Mouse (Mus musculus) heart, embryonic 14.5 days (tissue): ENCODE results near the gene Romo1. TPM values are rescaled to one million over a fixed set of nuclear protein-coding genes. Genes with fewer than 3 reads are reported as not detected.

ENCODE experiments used
- ATAC-seq: fragments of 200-750 bp; cut with Nextera tagmentation; 2 replicates; pipeline ENCODE4 v1.8.0; 2017; ENCODE audit warnings: low read depth, moderate TSS enrichment; ENCODE audit not compliant: insufficient number of reproducible peaks, insufficient read depth, low FRiP score
- H3K27ac ChIP-seq, 2 experiments: fragments of 200-500 bp in 1 of 2; fragments of 300-500 bp in 1 of 2; sonication (generic) in 1 of 2; replicated peaks in 1 of 2; 2 replicates each; pipeline ENCODE4 v1.5.1; 2012 to 2014; ENCODE audit warnings: low read depth in 2 of 2, low read length in 2 of 2, control low read depth in 1 of 2, mild to moderate bottlenecking in 1 of 2, mixed read lengths in 1 of 2; ENCODE audit not compliant: control insufficient read depth in 1 of 2, insufficient read depth in 1 of 2
- H3K27me3 ChIP-seq: fragments of 300-500 bp; sonication (generic); 2 replicates; pipeline ENCODE4 v1.6.1; 2014; ENCODE audit warnings: mild to moderate bottlenecking, low read length, control low read depth; ENCODE audit not compliant: control insufficient read depth, insufficient read depth
- H3K36me3 ChIP-seq: fragments of 300-500 bp; sonication (generic); 2 replicates; pipeline ENCODE4 v1.6.1; 2014; ENCODE audit warnings: mild to moderate bottlenecking, control low read depth, low read length, mixed read lengths; ENCODE audit not compliant: control insufficient read depth, insufficient read depth
- H3K4me1 ChIP-seq, 2 experiments: fragments of 200-500 bp in 1 of 2; fragments of 300-500 bp in 1 of 2; sonication (generic) in 1 of 2; 2 replicates each; pipeline ENCODE4 v1.6.1; 2012 to 2014; ENCODE audit warnings: low read length in 2 of 2, control low read depth in 1 of 2, mixed read lengths in 1 of 2; ENCODE audit not compliant: control insufficient read depth in 2 of 2, insufficient read depth in 2 of 2
- H3K4me2 ChIP-seq: fragments of 300-500 bp; sonication (generic); 2 replicates; pipeline ENCODE4 v1.6.1; 2014; ENCODE audit warnings: mild to moderate bottlenecking, low read length
- H3K4me3 ChIP-seq, 2 experiments: fragments of 200-500 bp in 1 of 2; fragments of 300-500 bp in 1 of 2; sonication (generic) in 1 of 2; 2 replicates each; pipeline ENCODE4 v1.5.1; 2012 to 2014; ENCODE audit warnings: low read length in 2 of 2, mild to moderate bottlenecking in 2 of 2, control low read depth in 1 of 2, low read depth in 1 of 2, moderate library complexity in 1 of 2; ENCODE audit not compliant: control insufficient read depth in 1 of 2, insufficient read depth in 1 of 2
- H3K9ac ChIP-seq: fragments of 300-500 bp; sonication (generic); 2 replicates; pipeline ENCODE4 v1.6.1; 2014; ENCODE audit warnings: mild to moderate bottlenecking, low read length
- H3K9me3 ChIP-seq: fragments of 300-500 bp; sonication (generic); 2 replicates; pipeline ENCODE4 v1.6.1; 2016; ENCODE audit warnings: low read length, control low read depth; ENCODE audit not compliant: control insufficient read depth
- WGBS: fragments of 180-500 bp; shearing (Covaris S2); extraction: QIAGEN DNeasy Blood & Tissue Kit; methylation state at CpG from one replicate; pipeline ENCODE4 v1.1.7; 2014; 5-methylcytosine and 5-hydroxymethylcytosine counted together
- polyA plus RNA-seq: library from polyadenylated mRNA; unstranded; fragments of >200 nt; fragmentation: Nextera tagmentation; extraction: Ambion mirVana; gene quantifications from 2 replicates; pipeline ENCODE4 v1.2.1, GENCODE M21; 2014

Romo1 gene
- polyA plus RNA-seq, 1 experiment from 2014 or later = 501 TPM

DNA sequence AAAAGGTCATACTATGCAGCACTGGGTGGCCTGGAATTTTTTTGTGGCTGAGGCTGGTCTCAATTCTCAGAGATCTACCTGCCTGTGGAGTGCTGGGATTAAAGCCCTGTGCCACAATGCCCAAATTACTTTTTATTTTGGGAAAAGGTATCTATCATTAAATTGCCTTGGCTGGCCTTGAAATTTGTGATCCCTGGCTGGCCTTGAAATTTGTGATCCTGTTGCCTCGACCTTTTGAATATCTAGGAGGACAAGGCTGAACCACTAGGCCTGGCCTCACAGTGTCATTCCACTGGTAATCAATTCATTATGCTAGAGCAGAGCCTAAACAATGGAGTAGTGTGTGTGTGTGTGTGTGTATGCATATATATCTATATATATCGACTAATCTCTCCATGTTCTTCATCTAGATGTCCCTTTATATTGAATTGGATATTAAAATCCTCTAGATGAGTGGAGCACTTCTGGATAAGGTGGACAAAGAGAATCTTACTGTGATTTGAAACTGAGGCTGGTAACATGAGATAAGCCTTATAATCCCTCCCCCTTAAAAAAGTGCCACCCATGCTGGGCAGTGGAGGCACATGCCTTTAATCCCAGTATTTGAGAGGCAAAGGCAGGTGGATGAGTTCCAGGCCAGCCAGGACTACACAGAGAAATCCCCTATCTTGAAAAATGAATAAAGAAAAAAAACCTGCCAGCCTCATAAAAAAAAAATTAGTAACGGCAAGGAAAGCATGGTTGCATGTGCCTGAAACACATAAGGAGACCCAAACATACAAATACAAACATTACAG is 49.4 kb downstream of the Romo1 start:
- H3K4me1 ChIP-seq = peaks cover 4 to 12% of the 10 kb centered on the region in 2 experiments; a peak in 3 of 4 replicates
- 75% methylated on average over 3 of the region's 3 CpGs for WGBS
- no peak for ATAC-seq
- H3K4me3 ChIP-seq = no peak overlapping the region
- no peak overlapping the region for H3K4me2 ChIP-seq
- H3K27me3 ChIP-seq = no peaks in the 10 kb centered on the region
- H3K9ac ChIP-seq = no peak overlapping the region
- no peak overlapping the region for H3K27ac ChIP-seq
- H3K9me3 ChIP-seq = no peaks in the 10 kb centered on the region
- H3K36me3 ChIP-seq = no peaks in the 10 kb centered on the region

DNA sequence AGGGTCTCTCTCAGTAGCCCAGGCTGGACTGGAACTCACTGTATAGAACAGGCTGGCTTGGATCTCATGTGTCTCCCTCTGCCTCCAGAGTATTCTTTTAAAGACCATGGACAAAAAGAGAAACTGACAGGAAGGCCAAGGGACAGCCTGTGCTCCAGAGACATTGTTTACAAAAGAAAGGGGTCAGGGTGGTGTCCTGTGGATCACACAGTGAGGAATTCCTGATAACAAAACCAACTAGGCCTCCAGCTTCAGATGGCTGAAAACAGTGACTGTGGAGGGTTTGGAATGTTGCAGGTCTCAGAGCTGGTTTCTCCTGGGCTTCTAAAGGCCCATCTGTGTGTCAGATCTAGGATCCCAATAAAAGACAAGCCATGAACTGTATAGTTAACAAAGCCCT is 50.7 kb downstream of the Romo1 start:
- Histone ChIP-seq H3K9ac (0 out of 2 replicates have a peak overlapping the region, but pooled peaks have one; percentile 17), H3K27me3 (no peaks in the 10 kb centered on the region), H3K9me3 (no peaks in the 10 kb centered on the region), H3K4me1 (peaks cover 8 to 22% of the 10 kb centered on the region in 2 experiments; a peak in 3 of 4 replicates), H3K4me3 (no peak overlapping the region), H3K27ac (no peak overlapping the region), H3K36me3 (no peaks in the 10 kb centered on the region), H3K4me2 (no peak overlapping the region)
- ATAC-seq = no peak

Other genes starting within 250 kb of the Romo1 start
- gene Uqcc1, start 213.7 kb upstream of the Romo1 start, polyA plus RNA-seq = 110 and 116 TPM in 2 replicates
- gene Gm15557, start 203.3 kb upstream of the Romo1 start, polyA plus RNA-seq = not detected in 2 replicates
- 0.27 and 0.44 TPM in 2 replicates for gene Gdf5, start 198.7 kb upstream of the Romo1 start, polyA plus RNA-seq
- gene Cep250, start 187.6 kb upstream of the Romo1 start, polyA plus RNA-seq = 6.9 and 7.2 TPM in 2 replicates
- 0.47 and 1.7 TPM in 2 replicates for gene 6430550D23Rik, start 136.1 kb upstream of the Romo1 start, polyA plus RNA-seq
- gene Ergic3, start 136.0 kb upstream of the Romo1 start, polyA plus RNA-seq = 169 and 188 TPM in 2 replicates
- gene Fer1l4, start 91.1 kb upstream of the Romo1 start, polyA plus RNA-seq = not detected in 2 replicates
- gene Spag4, start 78.9 kb upstream of the Romo1 start, polyA plus RNA-seq = 1.8 and 2.3 TPM in 2 replicates
- gene Cpne1, start 32.1 kb upstream of the Romo1 start, polyA plus RNA-seq = 21.8 and 22.1 TPM in 2 replicates
- 20.6 and 21.2 TPM in 2 replicates for gene Rbm12, start 32.1 kb upstream of the Romo1 start, polyA plus RNA-seq
- gene Gm28036, start 16.9 kb upstream of the Romo1 start, polyA plus RNA-seq = 7.6 and 9.4 TPM in 2 replicates
- 63.8 and 64.8 TPM in 2 replicates for gene Nfs1, start 147 bp downstream of the Romo1 start, polyA plus RNA-seq
- gene Rbm39, start 36.2 kb downstream of the Romo1 start, polyA plus RNA-seq = 407 and 423 TPM in 2 replicates
- 44.6 and 51.3 TPM in 2 replicates for gene Phf20, start 52.4 kb downstream of the Romo1 start, polyA plus RNA-seq
- gene Cnbd2, start 168.3 kb downstream of the Romo1 start, polyA plus RNA-seq = 3.0 and 3.7 TPM in 2 replicates
- 63.5 and 68.9 TPM in 2 replicates for gene Scand1, start 168.7 kb downstream of the Romo1 start, polyA plus RNA-seq